Mouse (Mus musculus) activated CD4-positive, CD25-positive, alpha-beta regulatory T cell, adult 4 months (primary cell): Measurements from ENCODE around the gene Acadvl. TPM values are rescaled to one million over a fixed set of nuclear protein-coding genes. Genes with fewer than 3 reads are reported as not detected.

ENCODE experiments used
- ATAC-seq: one replicate; pipeline ENCODE4 v1.8.0; 2017
- polyA plus RNA-seq, 2 experiments: library from polyadenylated mRNA; unstranded; fragments of 100-300 nt; shearing (Covaris generic); gene quantifications; one replicate each; pipeline ENCODE4 v1.2.1; 2017

Acadvl gene
- polyA plus RNA-seq, 2 experiments from 2014 or later: 107 to 139 TPM

DNA sequence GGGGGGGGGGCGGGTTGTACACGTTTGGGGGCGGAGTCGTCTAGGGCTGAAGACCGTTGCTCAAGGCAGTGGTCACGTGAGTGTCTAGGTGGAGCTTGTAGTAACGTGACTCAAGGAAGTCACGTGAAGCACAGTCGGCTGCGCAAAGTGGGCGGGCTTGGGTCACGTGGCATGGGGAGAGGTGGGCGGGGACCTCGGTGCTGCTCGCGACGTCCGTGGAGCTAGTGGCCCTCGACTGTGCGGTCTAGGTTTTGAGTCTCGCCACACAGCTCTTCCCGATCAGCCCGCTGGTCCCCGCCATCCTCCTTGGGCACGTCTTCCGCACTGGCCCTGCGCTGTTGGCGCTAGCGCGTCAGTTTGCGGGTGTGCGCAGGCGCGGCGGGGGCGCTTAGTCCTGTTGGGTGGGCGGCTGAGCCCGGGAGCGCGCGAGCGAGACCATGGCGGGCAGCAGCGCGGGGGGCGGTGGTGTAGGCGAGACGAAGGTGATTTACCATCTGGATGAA is 14.8 kb downstream of the Acadvl start, which contains the start of gene Dvl2:
Dvl2 (plus strand) TSS at position 200 of the 503 bp plus-strand sequence.
- peak; percentile 49 for ATAC-seq

DNA sequence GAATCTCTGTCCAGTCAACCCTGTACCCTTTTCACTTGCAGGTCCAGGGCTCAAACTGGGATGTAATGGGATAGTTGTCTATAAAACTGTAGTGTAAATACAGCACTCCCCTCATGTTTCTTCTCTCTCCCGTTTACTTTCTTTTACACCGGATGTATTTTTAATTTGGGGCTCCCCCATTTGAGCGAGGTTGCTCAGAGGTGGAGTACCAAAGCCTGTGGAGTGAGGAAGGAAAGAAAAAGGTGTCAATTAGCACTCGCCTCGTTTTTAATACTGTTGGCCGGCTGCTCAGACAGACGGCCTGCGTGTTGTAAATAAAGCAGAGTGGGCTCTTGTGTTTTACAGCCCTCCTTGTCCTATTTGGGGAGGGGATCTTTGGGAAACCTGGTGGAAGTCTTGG is 15.5 kb downstream of the Acadvl start:
- no peak for ATAC-seq

DNA sequence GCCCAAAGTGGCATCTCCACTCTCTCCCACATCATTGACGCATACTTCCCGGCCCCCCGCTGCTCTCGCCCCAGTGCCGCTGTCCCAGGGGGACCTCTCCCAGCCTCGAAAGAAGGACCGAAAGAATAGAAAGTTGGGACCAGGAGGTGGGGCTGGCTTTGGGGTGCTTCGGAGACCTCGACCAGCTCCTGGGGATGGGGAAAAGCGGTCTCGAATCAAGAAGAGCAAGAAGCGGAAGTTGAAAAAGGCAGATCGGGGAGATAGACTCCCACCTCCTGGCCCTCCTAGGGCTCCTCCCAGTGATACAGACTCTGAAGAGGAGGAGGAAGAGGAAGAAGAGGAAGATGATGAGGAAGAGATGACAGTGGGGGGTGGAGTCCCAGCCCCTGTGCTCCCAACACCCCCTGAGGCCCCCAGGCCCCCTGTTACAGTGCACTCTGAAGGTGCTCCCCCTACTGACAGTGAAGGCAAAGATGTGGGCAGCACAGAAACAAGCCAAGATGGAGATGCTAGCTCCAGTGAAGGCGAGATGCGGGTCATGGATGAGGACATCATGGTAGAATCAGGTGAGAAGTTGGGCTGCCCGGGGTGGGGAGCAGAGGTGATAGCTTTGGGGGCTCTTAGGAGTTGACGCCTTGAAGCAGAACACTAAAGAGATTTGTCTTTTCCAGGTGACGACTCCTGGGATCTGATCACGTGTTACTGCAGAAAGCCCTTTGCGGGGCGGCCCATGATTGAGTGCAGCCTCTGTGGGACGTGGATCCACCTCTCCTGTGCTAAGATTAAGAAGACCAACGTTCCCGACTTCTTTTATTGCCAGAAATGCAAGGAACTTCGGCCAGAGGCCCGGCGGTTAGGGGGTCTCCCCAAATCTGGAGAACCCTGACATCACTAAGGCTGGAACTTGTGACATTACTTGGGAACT is 16.4 kb downstream of the Acadvl start:
- no peak for ATAC-seq

DNA sequence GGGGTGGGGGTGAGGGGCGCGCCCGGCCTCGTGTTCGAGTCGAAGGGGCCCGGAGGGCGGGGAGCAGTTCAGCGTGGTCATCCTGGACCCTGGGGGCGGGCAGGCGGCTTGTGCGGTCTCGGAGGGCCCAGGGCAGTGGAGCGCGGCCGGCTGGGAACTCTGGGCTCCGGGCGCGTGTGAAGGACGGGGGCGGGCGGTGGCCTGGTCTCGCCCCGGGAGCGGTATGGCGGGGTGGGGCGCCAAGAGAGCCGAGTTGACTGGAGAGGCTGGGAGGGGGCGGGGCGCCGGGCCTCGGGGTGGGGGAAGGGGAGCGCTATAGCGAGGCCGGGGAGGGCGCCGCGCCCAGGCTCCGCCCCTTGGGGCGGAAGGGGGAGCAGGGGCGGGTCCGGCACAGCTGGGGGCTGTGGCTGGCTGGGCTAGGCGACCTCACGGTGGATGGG is 18.1 kb downstream of the Acadvl start:
- ATAC-seq: peak; percentile 13

DNA sequence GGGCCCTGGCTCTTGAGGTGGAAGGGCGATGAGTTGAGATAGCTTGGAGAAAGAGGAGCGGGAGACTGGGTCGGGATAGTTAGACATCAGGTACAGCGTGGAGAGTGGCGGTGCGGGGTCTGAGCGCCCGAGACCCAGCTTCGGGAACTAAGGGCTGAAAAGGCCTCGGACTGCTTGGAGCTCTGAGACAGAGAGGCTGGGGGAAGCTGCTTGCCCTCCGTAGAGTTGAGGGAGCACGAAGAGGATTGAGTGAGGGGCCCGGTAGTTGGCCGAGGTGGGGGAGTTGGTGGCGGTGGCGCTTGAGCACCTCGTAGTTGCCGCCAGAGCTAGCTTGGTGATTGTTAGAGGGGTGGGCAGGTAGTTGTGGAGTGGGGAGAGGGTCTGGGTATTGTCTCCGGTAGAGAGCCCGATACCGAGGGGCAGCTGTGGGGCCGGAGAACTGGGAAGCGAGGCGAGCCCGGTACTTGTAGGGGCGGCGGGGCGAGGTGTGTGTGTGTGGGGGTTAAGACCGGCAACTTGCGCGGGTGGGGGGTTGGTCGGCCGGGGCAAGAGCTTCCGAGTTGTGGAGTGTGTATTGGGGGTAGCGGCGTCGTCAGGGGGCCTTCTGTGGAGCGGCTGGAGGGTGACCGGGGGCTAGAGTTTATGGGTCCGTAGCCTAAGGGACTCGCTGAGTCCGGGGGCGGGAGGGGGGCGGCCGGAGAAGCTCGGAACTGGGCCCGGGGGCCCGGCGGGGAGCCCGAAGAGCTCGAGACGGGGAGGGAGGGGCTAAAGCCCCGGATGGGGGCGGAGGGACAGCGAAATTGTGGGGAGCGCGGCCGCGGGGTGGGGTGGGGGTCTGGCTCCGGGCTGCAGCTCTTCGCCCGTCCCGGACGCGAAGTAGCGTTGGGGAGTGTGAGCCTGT is 18.8 kb downstream of the Acadvl start:
- ATAC-seq: no peak

DNA sequence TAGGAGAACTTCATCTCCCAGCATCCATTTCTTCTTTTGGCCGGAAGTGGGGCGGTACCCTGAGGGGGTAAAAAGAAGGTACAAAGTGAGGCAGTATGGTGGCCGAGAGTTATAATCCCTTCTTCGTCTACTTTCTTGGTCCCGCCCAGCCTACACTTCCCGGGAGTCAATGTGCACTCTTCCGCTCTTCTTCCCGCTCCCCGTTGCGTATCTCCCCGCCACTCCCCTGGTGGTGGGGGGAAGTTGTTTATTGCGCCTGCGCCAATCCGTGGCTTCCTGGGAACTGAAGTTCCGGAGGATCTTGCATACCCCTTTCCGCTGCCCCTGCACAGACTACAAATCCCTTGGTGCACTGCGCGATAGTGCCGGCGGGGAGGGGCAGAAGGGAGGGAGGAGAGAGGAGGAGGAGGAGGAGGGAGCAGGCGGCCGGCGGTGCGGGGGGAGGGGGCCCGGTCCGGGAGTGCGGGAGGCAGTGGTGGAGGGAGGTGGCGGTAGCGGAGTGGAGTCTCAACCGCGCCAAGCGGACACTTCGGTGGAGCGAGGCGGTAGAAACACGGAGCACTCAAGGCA is 19.7 kb downstream of the Acadvl start, which contains the start of gene Phf23:
Phf23 (plus strand) TSS at position 387 of the 570 bp plus-strand sequence.
- ATAC-seq: peak; percentile 58

DNA sequence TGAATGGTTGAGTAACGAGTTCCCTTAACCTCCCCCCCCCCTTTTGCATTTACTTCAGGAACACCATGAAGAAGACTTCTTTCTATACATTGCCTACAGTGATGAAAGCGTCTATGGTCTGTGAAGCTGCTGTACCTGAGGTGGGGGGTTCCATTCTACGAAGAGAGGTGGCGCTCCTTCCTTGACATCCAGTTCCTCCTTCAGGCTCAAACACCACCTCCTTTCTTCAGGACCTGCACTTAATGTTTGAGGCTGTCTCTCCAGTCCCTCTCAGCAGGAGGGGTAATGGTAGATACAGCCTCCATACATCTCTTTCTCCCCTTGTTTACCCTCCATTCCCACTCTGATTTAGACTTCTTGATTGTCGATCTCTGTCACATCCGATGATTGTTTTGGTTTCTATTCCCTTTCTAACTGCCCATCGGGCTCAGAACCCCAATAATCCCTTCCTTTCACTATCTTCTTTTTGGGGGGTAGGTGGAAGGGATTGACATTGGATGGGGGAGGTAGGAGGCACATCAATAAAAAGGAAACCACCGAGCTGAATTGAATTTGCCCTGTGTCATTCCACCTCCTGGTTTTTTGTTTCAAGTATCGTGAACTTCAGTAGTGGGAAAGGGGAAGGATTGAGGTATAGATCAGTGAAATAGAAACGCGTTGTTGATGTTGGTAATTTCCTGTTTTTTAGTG is 20.7 kb downstream of the Acadvl start:
- no peak for ATAC-seq

DNA sequence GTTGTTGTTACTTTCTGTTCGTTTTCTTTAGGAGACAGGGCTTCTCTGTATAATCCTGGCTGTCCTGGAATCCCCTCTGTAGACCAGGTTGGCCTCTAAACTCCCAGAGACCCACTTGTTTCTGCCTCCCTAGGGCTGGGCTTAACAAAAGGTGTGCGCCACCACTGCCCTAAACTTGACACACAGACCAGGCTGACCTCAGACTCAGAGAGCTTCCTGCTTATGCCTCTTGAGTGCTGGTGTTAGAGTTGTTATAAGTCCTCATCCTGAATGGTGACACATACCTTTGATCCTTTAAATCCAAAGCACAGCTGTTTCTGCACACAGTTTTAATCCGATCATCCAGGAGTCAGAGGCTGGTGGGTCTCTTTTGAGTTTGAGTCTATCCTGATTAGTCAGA is 22.3 kb downstream of the Acadvl start:
- no peak for ATAC-seq

DNA sequence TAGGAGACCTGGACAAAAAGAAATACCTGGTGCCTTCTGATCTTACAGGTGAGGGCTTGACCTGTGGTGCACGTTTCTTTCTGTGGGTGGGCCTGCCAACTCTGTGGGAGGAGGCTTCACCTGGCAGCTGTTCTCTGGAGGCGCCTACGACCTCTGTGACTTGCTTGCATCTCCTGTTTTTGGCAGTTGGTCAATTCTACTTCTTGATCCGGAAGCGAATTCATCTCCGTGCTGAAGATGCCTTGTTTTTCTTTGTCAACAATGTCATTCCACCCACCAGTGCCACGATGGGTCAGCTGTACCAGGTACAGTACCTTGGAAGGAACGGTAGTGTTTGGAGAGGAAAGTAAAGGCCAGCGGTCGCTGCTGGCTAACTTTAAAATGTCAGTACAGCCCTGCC is 22.8 kb downstream of the Acadvl start:
- ATAC-seq: no peak

DNA sequence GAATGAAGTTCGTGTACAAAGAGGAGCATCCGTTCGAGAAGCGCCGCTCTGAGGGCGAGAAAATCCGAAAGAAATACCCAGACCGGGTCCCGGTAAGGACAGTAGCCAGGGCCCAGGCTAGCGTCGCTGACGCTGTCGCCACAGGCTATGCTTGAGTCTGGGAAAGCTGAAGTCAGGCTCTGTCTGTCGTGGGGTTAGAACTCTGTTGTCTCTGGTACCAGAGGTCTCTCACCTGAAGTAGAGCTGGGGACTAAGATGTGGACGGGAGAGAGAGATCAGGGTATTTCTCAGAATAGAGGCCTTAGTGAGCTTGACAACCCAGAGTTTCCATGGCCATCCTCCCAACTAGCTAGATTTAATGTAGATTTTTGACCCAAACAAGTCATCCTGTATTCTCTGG is 23.5 kb downstream of the Acadvl start:
- no peak for ATAC-seq

DNA sequence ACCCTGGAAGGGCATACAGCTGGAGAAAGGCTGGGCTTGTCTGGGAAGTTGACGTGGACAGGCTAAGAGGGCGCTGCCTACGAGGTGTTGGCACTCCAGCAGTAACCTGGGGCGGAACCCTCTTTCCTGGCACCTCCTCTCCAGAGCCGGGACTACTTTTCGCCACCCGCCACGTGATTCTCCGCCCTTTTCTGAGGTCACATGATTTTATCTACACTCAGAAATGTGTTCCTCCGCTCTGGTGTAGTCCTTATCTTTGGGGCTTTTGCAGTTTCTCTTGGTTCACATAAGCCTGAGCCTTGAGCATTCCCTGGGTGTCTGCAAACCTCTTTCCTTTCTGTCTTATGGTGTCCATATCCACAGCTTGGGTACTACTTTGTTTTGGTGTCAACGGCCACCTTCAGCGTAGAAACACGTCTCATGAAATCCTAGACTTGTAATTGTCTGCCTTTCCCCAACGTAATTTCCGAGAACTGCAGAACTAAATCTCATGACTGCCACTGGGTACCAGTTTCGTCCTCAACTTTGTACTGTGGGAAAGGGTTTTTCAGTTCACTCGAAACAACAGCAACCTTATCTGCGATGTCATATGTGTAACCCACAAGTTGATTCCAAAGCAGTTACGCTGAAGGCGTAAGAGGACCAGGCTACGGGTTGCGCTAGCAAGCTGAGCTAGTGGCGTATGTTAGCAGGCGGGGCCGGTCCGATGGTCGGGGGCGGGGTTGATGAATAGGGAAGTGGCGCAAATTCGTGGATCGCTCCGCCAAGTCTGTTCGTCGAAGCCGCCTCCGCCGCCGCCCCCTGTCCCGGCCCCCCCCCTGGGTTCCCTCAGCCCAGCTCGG is 24.1 kb downstream of the Acadvl start, which contains the start of gene Gabarap:
Gabarap (plus strand) TSS at position 294 of the 842 bp plus-strand sequence.
- ATAC-seq: peak; percentile 53

DNA sequence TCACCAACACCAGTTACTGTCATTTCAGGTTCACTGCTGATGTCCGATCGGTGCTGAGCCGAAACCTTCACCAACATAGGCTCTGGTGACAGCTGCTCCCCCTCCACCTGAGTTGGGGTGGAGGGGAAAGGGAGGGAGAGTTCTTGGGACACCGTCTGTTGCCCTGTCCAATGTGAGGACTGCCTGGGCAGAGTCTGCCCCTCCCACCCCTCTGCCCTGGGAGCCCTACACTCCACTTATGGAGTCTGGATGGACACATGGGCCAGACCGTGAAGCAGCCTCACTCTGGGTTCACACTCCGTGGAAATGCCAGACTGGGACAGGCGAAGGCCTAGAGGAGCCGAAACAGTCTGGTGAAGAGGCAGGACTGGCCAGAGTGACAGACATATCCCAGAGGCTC is 25.3 kb downstream of the Acadvl start:
- ATAC-seq: no peak

DNA sequence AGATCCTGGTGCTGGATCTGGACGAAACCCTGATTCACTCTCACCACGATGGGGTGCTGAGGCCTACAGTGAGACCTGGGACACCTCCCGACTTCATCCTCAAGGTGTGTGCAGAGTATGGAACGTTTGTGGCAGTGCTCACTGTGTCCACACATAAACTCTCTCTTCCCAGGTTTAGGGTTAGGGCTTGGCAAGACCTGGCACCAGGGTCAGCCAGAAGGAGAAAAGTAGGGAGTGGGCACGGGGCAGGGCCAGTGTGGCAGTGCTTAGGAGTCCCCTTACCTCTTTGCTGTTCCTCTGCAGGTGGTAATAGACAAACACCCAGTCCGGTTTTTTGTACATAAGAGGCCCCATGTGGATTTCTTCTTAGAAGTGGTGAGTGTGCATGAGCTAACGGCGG is 30.8 kb downstream of the Acadvl start:
- ATAC-seq: no peak

DNA sequence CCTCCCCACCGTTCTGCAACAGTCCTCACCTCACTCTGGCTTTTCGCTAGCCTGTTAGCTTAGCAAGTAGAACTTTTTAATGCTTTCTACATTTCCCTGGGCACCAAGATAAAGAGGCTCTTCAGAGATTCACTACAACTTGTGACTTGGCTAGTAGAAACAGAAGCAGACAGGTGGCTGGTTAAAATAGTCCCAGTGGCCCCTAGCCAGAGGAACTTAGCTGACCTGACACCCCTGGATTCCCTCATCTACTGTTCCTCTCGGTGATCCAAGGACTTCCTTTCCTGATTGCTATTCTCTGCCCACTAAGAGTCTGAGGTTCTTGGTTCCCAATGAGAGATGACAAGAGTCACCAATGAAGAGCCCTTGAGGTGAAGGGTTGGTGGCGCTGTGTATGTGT is 31.8 kb downstream of the Acadvl start:
- no peak for ATAC-seq

DNA sequence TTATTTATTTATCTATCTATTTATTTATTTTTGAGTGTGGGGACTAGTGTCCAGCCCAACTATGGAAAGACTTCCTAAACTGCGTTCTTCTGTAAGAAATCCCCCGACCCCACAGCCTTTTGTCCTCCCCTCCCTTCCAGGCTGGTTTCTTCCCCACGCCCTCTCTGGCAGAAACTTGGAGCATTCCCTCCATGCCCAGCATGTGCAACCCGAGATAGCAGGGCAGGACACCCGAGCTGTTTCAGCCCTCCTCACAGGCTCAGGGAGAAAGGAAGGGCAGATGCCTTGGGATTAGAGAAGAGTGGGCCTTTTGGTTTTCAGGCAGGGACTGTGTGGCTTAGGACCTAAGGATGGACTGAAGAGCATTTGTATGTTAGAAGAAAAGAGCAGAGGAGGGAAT is 32.3 kb downstream of the Acadvl start:
- no peak for ATAC-seq

DNA sequence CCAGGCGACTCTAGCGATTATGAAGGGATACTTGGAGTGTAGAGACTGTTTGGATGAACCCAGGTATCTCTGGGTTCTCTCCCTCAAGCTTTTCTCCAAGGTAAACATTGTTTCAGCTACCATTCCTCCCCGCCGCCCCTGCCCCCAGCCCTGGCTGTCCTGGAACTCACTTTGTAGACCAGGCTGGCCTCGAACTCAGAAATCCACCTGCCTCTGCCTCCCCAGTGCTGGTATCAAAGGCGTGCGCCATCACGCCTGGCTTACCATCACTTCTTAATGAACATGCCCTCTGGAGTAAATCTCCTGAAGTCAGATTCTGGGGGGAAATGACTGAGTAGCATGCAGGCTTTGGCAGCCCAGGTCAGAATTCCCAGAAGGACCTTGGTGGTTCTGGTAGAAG is 33.0 kb downstream of the Acadvl start, which contains the start of gene Elp5:
Elp5 (minus strand) TSS at position 293 of the 400 bp plus-strand sequence.
- no peak for ATAC-seq

DNA sequence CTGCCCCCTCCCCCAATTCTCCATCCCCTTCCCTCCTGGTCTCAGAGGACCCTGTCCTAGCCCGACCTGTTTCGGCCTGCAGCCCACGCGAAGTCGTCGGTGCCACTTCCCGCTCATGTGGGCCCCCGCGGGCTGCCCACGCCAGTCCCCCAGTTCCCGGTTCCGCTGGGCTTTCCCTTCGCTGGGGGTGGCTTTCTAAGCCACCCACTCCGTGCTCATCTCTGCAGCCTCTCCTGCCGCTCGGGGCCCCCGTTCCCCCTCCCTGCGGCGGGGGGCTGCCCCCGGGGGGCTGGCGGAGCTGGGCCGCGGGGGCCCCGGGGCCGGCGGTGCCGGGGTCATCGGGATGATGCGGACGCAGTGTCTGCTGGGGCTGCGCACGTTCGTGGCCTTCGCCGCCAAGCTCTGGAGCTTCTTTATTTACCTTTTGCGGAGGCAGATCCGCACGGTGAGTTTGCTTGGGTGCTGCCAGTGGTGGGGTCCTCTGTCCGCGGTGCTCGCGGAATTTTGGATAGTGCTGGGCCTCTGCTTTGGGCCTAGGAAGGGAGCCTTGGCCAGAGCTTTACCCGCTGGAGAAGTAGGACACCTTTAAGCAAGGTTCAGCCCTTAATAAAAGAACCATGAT is 34.0 kb downstream of the Acadvl start, which contains the start of gene Ctdnep1:
Ctdnep1 (plus strand) TSS at position 16 of the 622 bp plus-strand sequence.
- ATAC-seq: peak; percentile 35

DNA sequence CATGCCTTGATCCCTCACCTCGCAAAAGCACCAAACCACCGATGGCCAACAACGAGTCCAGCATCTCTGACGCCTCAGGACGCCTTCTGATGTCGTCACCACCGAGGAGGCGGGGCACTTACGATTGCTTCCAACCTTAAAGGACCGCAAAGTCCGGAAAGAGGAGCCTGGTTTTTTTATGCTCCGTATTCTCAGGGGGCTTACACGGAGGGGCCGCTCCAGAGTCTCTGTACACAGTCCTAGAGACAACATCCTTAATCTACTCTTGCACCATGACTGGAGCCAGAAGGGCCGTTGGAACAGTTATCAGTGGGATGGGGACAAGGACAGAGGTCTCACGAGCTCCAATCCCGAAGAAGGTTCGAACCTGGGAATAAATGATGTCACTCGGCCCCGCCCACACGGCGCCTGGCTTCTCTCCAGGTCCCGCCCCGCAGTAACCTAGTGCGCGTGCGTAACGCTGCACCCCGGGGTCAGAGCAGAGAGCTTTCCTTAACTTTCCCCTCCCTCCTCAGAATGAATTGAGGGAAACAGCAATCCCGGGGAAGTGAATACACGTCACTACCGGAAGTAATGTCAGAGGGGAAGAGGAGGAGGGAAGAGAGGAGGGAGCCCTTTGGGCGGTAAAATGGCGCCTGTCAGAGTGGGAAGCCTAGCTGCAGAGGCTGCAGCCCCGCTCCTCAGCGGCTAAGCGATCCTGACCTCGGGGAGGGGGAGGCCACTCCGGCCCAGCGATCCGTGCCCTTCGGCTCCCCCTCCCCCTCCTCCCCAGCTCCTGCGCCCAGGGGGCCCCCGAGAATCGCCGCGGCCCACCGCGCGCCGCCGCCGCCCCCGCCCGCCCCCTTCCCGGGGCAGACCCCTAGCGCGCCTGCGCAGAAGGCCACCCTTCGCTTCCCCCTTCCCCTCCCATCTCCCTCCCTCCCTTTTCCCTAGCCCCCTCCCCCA is 34.7 kb downstream of the Acadvl start:
- peak; percentile 78 for ATAC-seq

DNA sequence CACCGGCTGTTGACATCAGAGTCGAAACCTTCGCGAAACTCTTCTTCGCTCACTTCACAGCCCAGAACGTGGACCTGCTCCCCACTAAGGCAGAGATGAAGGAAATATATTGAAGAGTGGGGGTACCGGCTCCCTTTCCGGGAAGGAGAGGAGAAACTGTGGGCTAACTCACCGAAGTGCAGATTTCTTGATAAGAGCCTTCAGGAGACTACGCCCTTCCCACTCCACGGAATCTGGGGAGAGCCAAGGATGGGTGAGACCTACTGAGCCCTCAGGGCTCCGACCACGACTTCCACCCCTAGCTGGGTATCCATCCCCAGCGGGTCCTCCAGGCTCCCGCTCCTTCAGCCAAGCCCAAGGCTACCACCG is 35.4 kb downstream of the Acadvl start:
- no peak for ATAC-seq
